Mouse (Mus musculus) lung, postnatal 0 days (tissue): ENCODE results near the gene Tubgcp4.

Experiments
- CTCF ChIP-seq: IDR thresholded peaks from 2 replicates; pipeline ENCODE4 v1.5.1; 2016; ENCODE audit warnings: antibody characterized with exemption, mild to moderate bottlenecking
- EP300 ChIP-seq: IDR thresholded peaks from 2 replicates; pipeline ENCODE4 v1.6.1; 2016; ENCODE audit warnings: antibody characterized with exemption, mild to moderate bottlenecking, control low read depth

GRCm38 (mm10) chr2:121153100-121153499 is 17.4 kb upstream of the Tubgcp4 start:
- peak; percentile 51 for TF ChIP-seq CTCF
- TF ChIP-seq EP300: no peak
